Mouse (Mus musculus): ENCODE results near the gene Doc2b.

- TF ChIP-seq CTCF (IDR thresholded peaks at IDR 0.05; ENCODE audit: low read depth) (no peak), EP300 (optimal IDR thresholded peaks at IDR 0.05) (no peak)
Observed at GRCm38 (mm10) chr11:75794602-75795320, 1.1 kb downstream of the Doc2b start.
